Mouse (Mus musculus) layer of hippocampus, adult 9-11 months (tissue): ENCODE data around the gene Cpne6.
A peak's percentile ranks its signal among the peaks of the same experiment; 100 is the strongest.

Source experiments
- DNase-seq: peaks from one replicate; pipeline ENCODE4 v3.0.0; 2022

Gene Cpne6

GRCm38 (mm10) chr14:55557003-55557402, 46.8 kb downstream of the Cpne6 start:
- DNase-seq, result peak; percentile 76

- no peak for DNase-seq
Measured at GRCm38 (mm10) chr14:55557587-55557986, 47.3 kb downstream of the Cpne6 start.

- DNase-seq, result no peak
Measured at GRCm38 (mm10) chr14:55558740-55559448, 48.6 kb downstream of the Cpne6 start.

- DNase-seq, result peak; percentile 89
Measured at GRCm38 (mm10) chr14:55559799-55560201, 49.6 kb downstream of the Cpne6 start, which contains the start of gene Dcaf11. TSS of gene Dcaf11 (plus strand) at chr14:55560006.

- DNase-seq, result peak; percentile 100
Measured at GRCm38 (mm10) chr14:55560202-55561073, 50.2 kb downstream of the Cpne6 start, which contains the start of gene A730061H03Rik. TSS of gene A730061H03Rik (minus strand) at chr14:55560406.

GRCm38 (mm10) chr14:55561860-55562259, 51.6 kb downstream of the Cpne6 start:
- no peak for DNase-seq

GRCm38 (mm10) chr14:55563249-55563648, 53.0 kb downstream of the Cpne6 start:
- DNase-seq, result no peak

- no peak for DNase-seq
Measured at GRCm38 (mm10) chr14:55565748-55566147, 55.5 kb downstream of the Cpne6 start.
